Mouse (Mus musculus): ENCODE results near the gene Ucp3. TPM values are rescaled to one million over a fixed set of nuclear protein-coding genes. Genes with fewer than 3 reads are reported as not detected.

Ucp3 gene
- total and polyA plus RNA-seq, 3 experiments, result 0.13 TPM; not detected in 2

GRCm38 (mm10) chr7:100495042-100495441, 22.3 kb downstream of the Ucp3 start:
- Histone ChIP-seq H3K9ac (ENCODE audit: insufficient read depth, low read depth) (peak overlapping the region; percentile 74), H3K27ac (ENCODE audit: insufficient read depth, low read depth) (peak overlapping the region; percentile 84), H3K9me3 (replicated peaks; ENCODE audit: low read length) (no peaks in the 10 kb centered on the region), H3K4me1 (ENCODE audit: control insufficient read depth in 1 of 2, insufficient read depth in 2 of 2) (peaks cover 12 to 48% of the 10 kb centered on the region in 2 experiments), H3K4me3 (replicated peaks in 1 of 3; ENCODE audit: low read depth in 2 of 3, low read length in 2 of 3, poor library complexity in 1 of 3) (peak overlapping the region; percentile 75 to 93 (median 86)), H3K4me2 (ENCODE audit: insufficient read depth, low read depth, poor library complexity, severe bottlenecking) (peak overlapping the region; percentile 61), H3K36me3 (replicated peaks in 1 of 2; ENCODE audit: control insufficient read depth in 1 of 2, insufficient read depth in 1 of 2, low read length in 1 of 2) (peaks cover 35 to 55% of the 10 kb centered on the region in 2 experiments), H3K27me3 (replicated peaks) (no peaks in the 10 kb centered on the region), H3K79me2 (replicated peaks; ENCODE audit: control insufficient read depth, extremely low read depth, insufficient read depth, poor library complexity, severe bottlenecking) (peaks cover 25% of the 10 kb centered on the region)
- dilution Hi-C loops (cut with MboI; ENCODE audit: extremely low pct_ligation_motif_present, extremely low pct_unique_long_range_greater_than_20kb, low sequenced_read_pairs) (no loop called here), in situ Hi-C loops (cut with MboI; ENCODE audit: low pct_ligation_motif_present, low pct_unique_long_range_greater_than_20kb, low sequenced_read_pairs) (no loop called here)
- no peak for DNase-seq (ENCODE audit: extremely low read depth)
- no peak for TF ChIP-seq JUN (IDR thresholded peaks at IDR 0.05; ENCODE audit: insufficient read depth, low read depth, low read length)
- 0 out of 2 replicates have a peak, but pooled peaks have one; percentile 33 for TF ChIP-seq MAX (IDR thresholded peaks at IDR 0.05; ENCODE audit: low read length)

GRCm38 (mm10) chr7:100495581-100496251, 22.9 kb downstream of the Ucp3 start:
- Histone ChIP-seq H3K4me2 (ENCODE audit: insufficient read depth, low read depth, poor library complexity, severe bottlenecking) (peak overlapping the region; percentile 61), H3K27ac (ENCODE audit: insufficient read depth, low read depth) (peak overlapping the region; percentile 91), H3K36me3 (replicated peaks in 1 of 2; ENCODE audit: control insufficient read depth in 1 of 2, insufficient read depth in 1 of 2, low read length in 1 of 2) (peaks cover 42 to 61% of the 10 kb centered on the region in 2 experiments), H3K9ac (ENCODE audit: insufficient read depth, low read depth) (peak overlapping the region; percentile 75), H3K27me3 (replicated peaks) (no peaks in the 10 kb centered on the region), H3K9me3 (replicated peaks; ENCODE audit: low read length) (no peaks in the 10 kb centered on the region), H3K4me3 (replicated peaks in 1 of 3; ENCODE audit: low read depth in 2 of 3, low read length in 2 of 3, poor library complexity in 1 of 3) (peak overlapping the region; percentile 75 to 93 (median 86)), H3K4me1 (ENCODE audit: control insufficient read depth in 1 of 2, insufficient read depth in 2 of 2) (peaks cover 12 to 55% of the 10 kb centered on the region in 2 experiments), H3K79me2 (replicated peaks; ENCODE audit: control insufficient read depth, extremely low read depth, insufficient read depth, poor library complexity, severe bottlenecking) (peaks cover 25% of the 10 kb centered on the region)
- in situ Hi-C loops (cut with MboI; ENCODE audit: low pct_ligation_motif_present, low pct_unique_long_range_greater_than_20kb, low sequenced_read_pairs) (no loop called here), dilution Hi-C loops (cut with MboI; ENCODE audit: extremely low pct_ligation_motif_present, extremely low pct_unique_long_range_greater_than_20kb, low sequenced_read_pairs) (no loop called here)
- peak; percentile 96 for DNase-seq (ENCODE audit: extremely low read depth)
- TF ChIP-seq ELF1 (IDR thresholded peaks at IDR 0.05; ENCODE audit: low read depth, low read length) (peak; percentile 50; the same call in 1 of the 2 replicates), UBTF (IDR thresholded peaks at IDR 0.05; ENCODE audit: low read depth, low read length) (no peak), EP300 (IDR thresholded peaks at IDR 0.05; ENCODE audit: low read length) (peak; percentile 53; the same call in 1 of the 2 replicates), PAX5 (IDR thresholded peaks at IDR 0.05; ENCODE audit: low read length) (no peak), TCF12 (IDR thresholded peaks at IDR 0.05; ENCODE audit: low read depth, low read length) (peak; percentile 9; the same call in 1 of the 2 replicates), SIN3A (IDR thresholded peaks at IDR 0.05; ENCODE audit: low read length) (peak; percentile 78), MAZ (IDR thresholded peaks at IDR 0.05; ENCODE audit: low read depth, low read length) (peak; percentile 62; the same call in 1 of the 2 replicates), KAT2A (IDR thresholded peaks at IDR 0.05; ENCODE audit: insufficient replicate concordance, low read length) (0 out of 2 replicates have a peak, but pooled peaks have one; percentile 8), JUN (IDR thresholded peaks at IDR 0.05; ENCODE audit: insufficient read depth, low read depth, low read length) (no peak), ETS1 (conservative IDR thresholded peaks at IDR 0.05; ENCODE audit: low read depth, low read length) (0 out of 2 replicates have a peak, but pooled peaks have one; percentile 10), MYC (IDR thresholded peaks at IDR 0.05; ENCODE audit: low read depth, low read length) (no peak), E2F4 (IDR thresholded peaks at IDR 0.05; ENCODE audit: insufficient replicate concordance, low read depth, low read length) (no peak), HCFC1 (IDR thresholded peaks at IDR 0.05; ENCODE audit: low read depth, low read length) (no peak; the same call in 1 of the 2 replicates), BHLHE40 (IDR thresholded peaks at IDR 0.05; ENCODE audit: low read depth, low read length) (0 out of 2 replicates have a peak, but pooled peaks have one; percentile 45), JUND (conservative IDR thresholded peaks at IDR 0.05; ENCODE audit: low read depth, low read length) (no peak), POLR2A (IDR thresholded peaks at IDR 0.05; ENCODE audit: low read depth, low read length) (0 out of 2 replicates have a peak, but pooled peaks have one; percentile 21), ZMIZ1 (IDR thresholded peaks at IDR 0.05; ENCODE audit: low read depth, low read length) (0 out of 2 replicates have a peak, but pooled peaks have one; percentile 10), CHD2 (IDR thresholded peaks at IDR 0.05; ENCODE audit: low read length) (peak; percentile 92; the same call in 1 of the 2 replicates), NRF1 (IDR thresholded peaks at IDR 0.05; ENCODE audit: low read depth, low read length) (no peak), IRF4 (IDR thresholded peaks at IDR 0.05; ENCODE audit: low read depth, low read length) (peak; percentile 60)
